Mouse (Mus musculus): ENCODE measurements at regions not wholly inside any gene's neighbourhood (a gene's known extent, or its start where the extent isn't known, plus 50 kb on each side); places are given as distances from the start of the nearest gene placed in this dataset.

GRCm38 (mm10) chr9:50188576-50189070, 156.1 kb downstream of the Rpl10-ps3 start:
- Histone ChIP-seq H3K79me3 (ENCODE audit: low read depth) (no peaks in the 10 kb centered on the region), H3ac (ENCODE audit: control insufficient read depth, insufficient read length, low read depth) (no peak overlapping the region), H3K4me3 (ENCODE audit: insufficient read depth, poor library complexity, severe bottlenecking) (no peak overlapping the region), H3K79me2 (ENCODE audit: control insufficient read depth, insufficient read depth) (no peaks in the 10 kb centered on the region), H3K36me3 (ENCODE audit: control insufficient read depth, insufficient read depth) (no peaks in the 10 kb centered on the region), H3K27me3 (ENCODE audit: control insufficient read depth, insufficient read depth, insufficient read length) (no peaks in the 10 kb centered on the region)
- TF ChIP-seq MYOG (IDR thresholded peaks at IDR 0.05; ENCODE audit: control insufficient read depth, extremely low read depth, insufficient read length), result no peak
- TF ChIP-seq CTCF (IDR thresholded peaks at IDR 0.05; ENCODE audit: control insufficient read depth, insufficient read depth, insufficient read length), result no peak
- no peak for TF ChIP-seq USF1 (IDR thresholded peaks at IDR 0.05; ENCODE audit: low read depth)
- TF ChIP-seq CEBPB (IDR thresholded peaks at IDR 0.05; ENCODE audit: low read depth), result no peak
- TF ChIP-seq FOSL1 (IDR thresholded peaks at IDR 0.05; ENCODE audit: insufficient read depth, low read length, poor library complexity, severe bottlenecking), result no peak
- TF ChIP-seq MAX (IDR thresholded peaks at IDR 0.05), result no peak
- no peak for TF ChIP-seq MYOD1 (IDR thresholded peaks at IDR 0.05; ENCODE audit: control insufficient read depth, insufficient read length, low read depth)

- Histone ChIP-seq H3K79me3 (ENCODE audit: low read depth) (no peaks in the 10 kb centered on the region), H3K79me2 (ENCODE audit: control insufficient read depth, insufficient read depth) (no peaks in the 10 kb centered on the region), H3K27me3 (ENCODE audit: control insufficient read depth, insufficient read depth, insufficient read length) (no peaks in the 10 kb centered on the region), H3ac (ENCODE audit: control insufficient read depth, insufficient read length, low read depth) (no peak overlapping the region), H3K4me3 (ENCODE audit: insufficient read depth, poor library complexity, severe bottlenecking) (no peak overlapping the region), H3K36me3 (ENCODE audit: control insufficient read depth, insufficient read depth) (no peaks in the 10 kb centered on the region)
- no peak for TF ChIP-seq USF1 (IDR thresholded peaks at IDR 0.05; ENCODE audit: low read depth)
- TF ChIP-seq MYOG (IDR thresholded peaks at IDR 0.05; ENCODE audit: control insufficient read depth, extremely low read depth, insufficient read length), result no peak
- no peak for TF ChIP-seq FOSL1 (IDR thresholded peaks at IDR 0.05; ENCODE audit: insufficient read depth, low read length, poor library complexity, severe bottlenecking)
- TF ChIP-seq MYOD1 (IDR thresholded peaks at IDR 0.05; ENCODE audit: control insufficient read depth, insufficient read length, low read depth), result no peak
- no peak for TF ChIP-seq MAX (IDR thresholded peaks at IDR 0.05)
- TF ChIP-seq CEBPB (IDR thresholded peaks at IDR 0.05; ENCODE audit: low read depth), result no peak
- TF ChIP-seq CTCF (IDR thresholded peaks at IDR 0.05; ENCODE audit: control insufficient read depth, insufficient read depth, insufficient read length), result no peak
Observed at GRCm38 (mm10) chr9:50181360-50181759, 163.4 kb downstream of the Rpl10-ps3 start.

GRCm38 (mm10) chr9:50176131-50176530, 168.6 kb downstream of the Rpl10-ps3 start:
- Histone ChIP-seq H3K27me3 (ENCODE audit: control insufficient read depth, insufficient read depth, insufficient read length) (no peaks in the 10 kb centered on the region), H3K36me3 (ENCODE audit: control insufficient read depth, insufficient read depth) (no peaks in the 10 kb centered on the region), H3K79me3 (ENCODE audit: low read depth) (no peaks in the 10 kb centered on the region), H3K4me3 (ENCODE audit: insufficient read depth, poor library complexity, severe bottlenecking) (no peak overlapping the region), H3K79me2 (ENCODE audit: control insufficient read depth, insufficient read depth) (no peaks in the 10 kb centered on the region), H3ac (ENCODE audit: control insufficient read depth, insufficient read length, low read depth) (no peak overlapping the region)
- TF ChIP-seq MAX (IDR thresholded peaks at IDR 0.05) (no peak), FOSL1 (IDR thresholded peaks at IDR 0.05; ENCODE audit: insufficient read depth, low read length, poor library complexity, severe bottlenecking) (no peak), CEBPB (IDR thresholded peaks at IDR 0.05; ENCODE audit: low read depth) (no peak), CTCF (IDR thresholded peaks at IDR 0.05; ENCODE audit: control insufficient read depth, insufficient read depth, insufficient read length) (no peak), MYOD1 (IDR thresholded peaks at IDR 0.05; ENCODE audit: control insufficient read depth, insufficient read length, low read depth) (no peak), MYOG (IDR thresholded peaks at IDR 0.05; ENCODE audit: control insufficient read depth, extremely low read depth, insufficient read length) (no peak), USF1 (IDR thresholded peaks at IDR 0.05; ENCODE audit: low read depth) (no peak)

GRCm38 (mm10) chr9:50171826-50172464, 172.8 kb downstream of the Rpl10-ps3 start:
- no peak overlapping the region for H3K4me3 ChIP-seq (ENCODE audit: insufficient read depth, poor library complexity, severe bottlenecking)
- no peaks in the 10 kb centered on the region for H3K36me3 ChIP-seq (ENCODE audit: control insufficient read depth, insufficient read depth)
- TF ChIP-seq MYOD1 (IDR thresholded peaks at IDR 0.05; ENCODE audit: control insufficient read depth, insufficient read length, low read depth) (no peak), CTCF (IDR thresholded peaks at IDR 0.05; ENCODE audit: control insufficient read depth, insufficient read depth, insufficient read length) (peak; percentile 41), CEBPB (IDR thresholded peaks at IDR 0.05; ENCODE audit: low read depth) (no peak), MAX (IDR thresholded peaks at IDR 0.05) (no peak)
- no peaks in the 10 kb centered on the region for H3K79me3 ChIP-seq (ENCODE audit: low read depth)
- H3K27me3 ChIP-seq (ENCODE audit: control insufficient read depth, insufficient read depth, insufficient read length), result no peaks in the 10 kb centered on the region
- no peaks in the 10 kb centered on the region for H3K79me2 ChIP-seq (ENCODE audit: control insufficient read depth, insufficient read depth)
- H3ac ChIP-seq (ENCODE audit: control insufficient read depth, insufficient read length, low read depth), result no peak overlapping the region

GRCm38 (mm10) chr9:50171164-50171563, 173.6 kb downstream of the Rpl10-ps3 start:
- Histone ChIP-seq H3K27me3 (ENCODE audit: control insufficient read depth, insufficient read depth, insufficient read length) (no peaks in the 10 kb centered on the region), H3K4me3 (ENCODE audit: insufficient read depth, poor library complexity, severe bottlenecking) (no peak overlapping the region), H3K79me2 (ENCODE audit: control insufficient read depth, insufficient read depth) (no peaks in the 10 kb centered on the region), H3K79me3 (ENCODE audit: low read depth) (no peaks in the 10 kb centered on the region), H3ac (ENCODE audit: control insufficient read depth, insufficient read length, low read depth) (no peak overlapping the region), H3K36me3 (ENCODE audit: control insufficient read depth, insufficient read depth) (no peaks in the 10 kb centered on the region)
- TF ChIP-seq MAX (IDR thresholded peaks at IDR 0.05) (no peak), CEBPB (IDR thresholded peaks at IDR 0.05; ENCODE audit: low read depth) (no peak), MYOG (IDR thresholded peaks at IDR 0.05; ENCODE audit: control insufficient read depth, extremely low read depth, insufficient read length) (no peak), MYOD1 (IDR thresholded peaks at IDR 0.05; ENCODE audit: control insufficient read depth, insufficient read length, low read depth) (no peak), CTCF (IDR thresholded peaks at IDR 0.05; ENCODE audit: control insufficient read depth, insufficient read depth, insufficient read length) (no peak), USF1 (IDR thresholded peaks at IDR 0.05; ENCODE audit: low read depth) (no peak), FOSL1 (IDR thresholded peaks at IDR 0.05; ENCODE audit: insufficient read depth, low read length, poor library complexity, severe bottlenecking) (no peak)

Measured in C2C12 (cell line).